Comparison of ENCODE assay signal across 9 mouse cellular contexts in genomic region chr5:100159638-100159973, GRCm38 (mm10). TPM values are rescaled to one million over a fixed set of nuclear protein-coding genes. Genes with fewer than 3 reads are reported as not detected.
DNase-seq lines count a peak whose midpoint lies in the region; ATAC-seq and TF ChIP-seq lines count a peak whose summit lies in the region.
"Had no signal": no experiment of that assay in that cellular context is flagged by ENCODE, and none has a peak within 500 bp of the region (broad histone marks: within the 10 kb centered on the region; RNA-seq: fewer than 3 reads in every experiment).

Gene Tmem150c (minus strand): TSS chr5:100159808.

- no peak within 1 kb of the TSS for H3K27ac ChIP-seq in spleen, adult 2 months (ENCODE audit: insufficient read depth, low read length)
- H3K27ac ChIP-seq in midbrain, postnatal 0 days (ENCODE audit: low read depth, low read length) = peak within 1 kb of the TSS; percentile 67

- no peaks in the 10 kb centered on the region for H3K36me3 ChIP-seq in spleen, adult 2 months (ENCODE audit: control insufficient read depth, insufficient read depth, low read length)
- no peaks in the 10 kb centered on the region for H3K36me3 ChIP-seq in midbrain, postnatal 0 days (ENCODE audit: insufficient read depth, low read length)

- no peaks in the 10 kb centered on the region for H3K9me3 ChIP-seq in midbrain, postnatal 0 days (ENCODE audit: low read length)

- ATAC-seq in midbrain, postnatal 0 days (ENCODE audit: low FRiP score) = peak; percentile 38

- 0 out of 2 replicates have a peak, but pooled peaks cover 6% of the 10 kb centered on the region for H3K4me1 ChIP-seq in spleen, adult 2 months (ENCODE audit: control insufficient read depth, insufficient read depth, insufficient read length)
- H3K4me1 ChIP-seq in midbrain, postnatal 0 days (ENCODE audit: insufficient read depth, low read length) = no peaks in the 10 kb centered on the region; the same call in 1 of the 2 replicates

- 26% methylated on average over 6 of the region's 6 CpGs for WGBS in spleen, adult 2 months
- WGBS in midbrain, postnatal 0 days = 2% methylated on average over 6 of the region's 6 CpGs

- peak within 1 kb of the TSS; percentile 48; the same call in 1 of the 2 replicates for H3K4me3 ChIP-seq in spleen, adult 2 months (ENCODE audit: extremely low read depth, insufficient read depth, insufficient read length)
- H3K4me3 ChIP-seq in midbrain, postnatal 0 days (ENCODE audit: low read depth, low read length) = peak within 1 kb of the TSS; percentile 82

- H3K4me2 ChIP-seq in midbrain, postnatal 0 days (ENCODE audit: low read depth, low read length, poor library complexity, severe bottlenecking) = peak within 1 kb of the TSS; percentile 79

- H3K27me3 ChIP-seq in spleen, adult 2 months (ENCODE audit: control insufficient read depth, insufficient read depth, low read length) = peaks cover 13% of the 10 kb centered on the region
- H3K27me3 ChIP-seq in midbrain, postnatal 0 days (ENCODE audit: insufficient read depth, low read length) = no peaks in the 10 kb centered on the region

- no peak for TF ChIP-seq POLR2A in spleen, adult 2 months (IDR thresholded peaks at IDR 0.05; ENCODE audit: low read depth, low read length)

- no peak for DNase-seq in frontal cortex, adult 2 months (ENCODE audit: extremely low spot score in 1 of 2, low spot score in 1 of 2)
- DNase-seq in frontal cortex, postnatal 36 days (ENCODE audit: low spot score in 2 of 2) = no peak
- DNase-seq in spleen, adult 2 months (ENCODE audit: low read depth in 1 of 2, low spot score in 2 of 2) = no peak
- DNase-seq in spleen, adult 18-20 months = no peak
- DNase-seq in left cerebral cortex, adult 8-10 months (ENCODE audit: low spot score in 2 of 2) = no peak
- DNase-seq in midbrain, postnatal 0 days (ENCODE audit: low spot score) = no peak
- no peak for DNase-seq in thymus, postnatal 14 days
- DNase-seq in cerebellum, postnatal 14 days = no peak

- TF ChIP-seq CTCF in spleen, adult 2 months (IDR thresholded peaks at IDR 0.05; ENCODE audit: extremely low read depth, insufficient read depth, insufficient read length, insufficient replicate concordance) = no peak
- TF ChIP-seq CTCF in midbrain, postnatal 0 days (IDR thresholded peaks at IDR 0.05) = no peak

- peak within 1 kb of the TSS; percentile 79 for H3K9ac ChIP-seq in midbrain, postnatal 0 days (replicated peaks; ENCODE audit: low read length, poor library complexity, severe bottlenecking)

RNA-seq across cellular contexts. Expression of gene Tmem150c, which starts in this region (rescaled TPM):
- polyA plus RNA-seq in frontal cortex, adult 2 months (2012; rRNA removed) = 23.2 and 27.6 TPM in 2 replicates
- polyA plus RNA-seq in spleen, adult 2 months (2012; rRNA removed) = 0.55 and 0.69 TPM in 2 replicates
- total RNA-seq in left cerebral cortex, adult 8-10 months (2022) = 10 to 100 TPM; 37.1 to 49.5 (median 40.4) TPM
- 63.7 and 83.0 TPM in 2 replicates for total RNA-seq in midbrain, postnatal 0 days (2014; rRNA removed)
- polyA plus RNA-seq in midbrain, postnatal 0 days (2015; fragmentation: Nextera tagmentation; extraction: Ambion mirVana) = 42.9 and 49.1 TPM in 2 replicates
- total RNA-seq: hematopoietic stem cell, adult 5-6 weeks had no signal

Comparison
In these comparisons a context has a peak if more than half of its experiments do, and no peak if none do; other contexts are left out.
1. RNA of gene Tmem150c (polyA plus RNA-seq): 42.9 to 49.1 TPM in midbrain, postnatal 0 days and 23.2 to 27.6 TPM in frontal cortex, adult 2 months; 0.55 to 0.69 TPM in spleen, adult 2 months; every median in the first group is over 10 times any median in the second.